Mouse (Mus musculus) embryonic facial prominence, embryonic 15.5 days (tissue): ENCODE measurements around the gene Tex2. TPM values are rescaled to one million over a fixed set of nuclear protein-coding genes. Genes with fewer than 3 reads are reported as not detected.
"Not testable (repeated sequence)": the region's sequence is repeated elsewhere in the genome, so short reads cannot be mapped to it uniquely, and the experiment has no call there.

Experiments used
- ATAC-seq: fragments of 200-750 bp; cut with Nextera tagmentation; 2 replicates; pipeline ENCODE4 v1.8.0; 2017; ENCODE audit warnings: low read depth, moderate TSS enrichment; ENCODE audit not compliant: insufficient number of reproducible peaks, low FRiP score, low TSS enrichment
- H3K27ac ChIP-seq: fragments of 300-500 bp; sonication (generic); replicated peaks from 2 replicates; pipeline ENCODE4 v1.5.1; 2015; ENCODE audit warnings: mild to moderate bottlenecking, inconsistent platforms
- H3K27me3 ChIP-seq: fragments of 300-500 bp; sonication (generic); 2 replicates; pipeline ENCODE4 v1.6.1; 2015; ENCODE audit warnings: inconsistent platforms
- H3K36me3 ChIP-seq: fragments of 300-500 bp; sonication (generic); 2 replicates; pipeline ENCODE4 v1.6.1; 2015; ENCODE audit warnings: mild to moderate bottlenecking, inconsistent platforms
- H3K4me1 ChIP-seq: fragments of 300-500 bp; sonication (generic); 2 replicates; pipeline ENCODE4 v1.6.1; 2015; ENCODE audit warnings: inconsistent platforms
- H3K4me2 ChIP-seq: fragments of 300-500 bp; sonication (generic); replicated peaks from 2 replicates; pipeline ENCODE4 v1.6.1; 2015; ENCODE audit warnings: mild to moderate bottlenecking, inconsistent platforms
- H3K4me3 ChIP-seq: fragments of 300-500 bp; sonication (generic); replicated peaks from 2 replicates; pipeline ENCODE4 v1.5.1; 2015; ENCODE audit warnings: mild to moderate bottlenecking, inconsistent platforms
- H3K9ac ChIP-seq: fragments of 300-500 bp; sonication (generic); 2 replicates; pipeline ENCODE4 v1.6.1; 2015; ENCODE audit warnings: inconsistent platforms
- H3K9me3 ChIP-seq: fragments of 300-500 bp; sonication (generic); replicated peaks from 2 replicates; pipeline ENCODE4 v1.6.1; 2016; ENCODE audit warnings: inconsistent platforms
- WGBS: fragments of 180-500 bp; shearing (Covaris S2); methylation state at CpG from one replicate; pipeline ENCODE4 v1.1.7; 2015; 5-methylcytosine and 5-hydroxymethylcytosine counted together
- polyA plus RNA-seq: library from polyadenylated mRNA; unstranded; fragments of >200 nt; fragmentation: Nextera tagmentation; extraction: Ambion mirVana; gene quantifications from 2 replicates; pipeline ENCODE4 v1.2.1, GENCODE M21; 2015

Tex2 gene
- polyA plus RNA-seq, 1 experiment from 2014 or later, result 11.9 TPM

DNA sequence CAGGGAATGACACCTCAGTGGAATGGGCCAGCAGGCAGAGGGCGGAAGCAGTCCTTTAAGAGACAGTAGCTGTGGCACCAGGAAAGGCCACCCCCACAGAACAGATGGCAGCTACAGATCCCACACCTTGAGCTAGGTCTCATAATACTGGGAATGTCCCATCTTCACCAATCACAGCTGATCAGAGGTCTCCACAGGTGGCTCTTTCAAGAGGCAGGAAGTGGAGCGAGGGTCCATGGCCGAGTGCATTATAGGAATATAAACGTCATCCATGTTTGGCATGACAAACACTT is 109.9 kb downstream of the Tex2 start:
- Histone ChIP-seq H3K27me3 (no peaks in the 10 kb centered on the region), H3K4me1 (0 out of 2 replicates have a peak, but pooled peaks cover 3% of the 10 kb centered on the region), H3K4me2 (no peak overlapping the region), H3K27ac (0 out of 2 replicates have a peak overlapping the region, but pooled peaks have one; percentile 23), H3K4me3 (no peak overlapping the region), H3K36me3 (peaks cover 14% of the 10 kb centered on the region; the same call in 1 of the 2 replicates), H3K9me3 (no peaks in the 10 kb centered on the region), H3K9ac (no peak overlapping the region)
- WGBS, result 75% methylated on average over 4 of the region's 4 CpGs
- no peak for ATAC-seq

DNA sequence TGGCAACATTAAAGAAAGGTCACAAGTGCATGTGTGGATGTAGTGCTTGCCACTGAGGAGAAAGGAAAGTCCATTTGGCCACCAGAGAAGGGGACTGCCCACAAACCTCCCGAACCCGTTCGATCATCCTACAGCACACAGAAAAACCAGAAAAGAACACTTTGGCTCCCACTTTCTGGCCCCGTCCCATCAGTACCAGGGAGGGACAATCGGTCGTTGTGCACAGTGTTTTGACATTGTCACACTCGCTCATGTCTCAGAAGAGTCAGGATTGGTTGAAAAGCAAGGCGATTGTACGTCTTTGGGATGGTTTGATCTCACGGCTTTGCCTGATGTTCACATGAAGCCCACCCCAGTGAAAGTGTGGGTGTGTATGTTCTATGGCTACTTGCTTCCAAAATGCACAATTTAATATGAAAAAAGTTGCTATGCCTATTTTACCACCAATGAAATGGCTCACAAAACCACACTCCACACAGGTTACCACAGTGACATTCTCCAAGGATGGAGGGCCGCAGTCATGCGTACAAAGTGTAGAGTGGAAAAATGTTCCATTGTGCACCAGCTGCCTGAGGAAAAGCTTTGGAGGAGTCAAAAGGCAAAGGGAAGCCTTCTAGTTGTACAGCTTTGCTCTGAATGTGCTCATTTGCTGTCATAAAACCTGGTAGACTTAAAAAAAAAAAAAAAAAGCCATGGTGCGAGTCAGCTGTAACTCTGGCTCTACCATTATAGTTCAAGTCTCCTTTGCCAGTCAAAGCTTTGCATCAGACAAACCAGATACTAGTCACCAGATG is 110.4 kb downstream of the Tex2 start:
- Histone ChIP-seq H3K36me3 (peaks cover 8% of the 10 kb centered on the region; the same call in 1 of the 2 replicates), H3K9ac (no peak overlapping the region), H3K9me3 (no peaks in the 10 kb centered on the region), H3K27me3 (no peaks in the 10 kb centered on the region), H3K27ac (peak overlapping the region; percentile 68), H3K4me2 (no peak overlapping the region), H3K4me1 (0 out of 2 replicates have a peak, but pooled peaks cover 3% of the 10 kb centered on the region), H3K4me3 (no peak overlapping the region)
- WGBS, result 54% methylated on average over 13 of the region's 13 CpGs
- no peak for ATAC-seq

DNA sequence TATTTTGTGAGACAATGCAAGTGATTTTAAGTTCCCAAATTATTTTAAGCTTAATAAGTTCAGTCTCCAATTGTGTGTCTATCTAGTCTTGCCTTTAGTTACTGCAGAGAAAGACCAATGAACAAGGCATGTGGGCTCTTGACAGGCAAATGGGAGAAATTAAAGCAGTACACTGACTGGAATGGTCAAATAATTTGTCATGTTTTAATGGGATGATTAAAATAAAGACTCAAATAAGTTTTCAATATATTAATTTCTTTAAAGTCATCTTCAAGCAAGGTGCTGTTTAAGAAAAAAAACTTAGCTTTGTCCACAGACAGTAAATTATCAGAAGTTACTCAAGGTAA is 111.1 kb downstream of the Tex2 start:
- H3K27me3 ChIP-seq, result no peaks in the 10 kb centered on the region
- H3K9ac ChIP-seq, result no peak overlapping the region
- no peak for ATAC-seq
- peak overlapping the region; percentile 54; the same call in 1 of the 2 replicates for H3K4me2 ChIP-seq
- no peaks in the 10 kb centered on the region for H3K9me3 ChIP-seq
- H3K4me3 ChIP-seq, result peak overlapping the region; percentile 86; the same call in 1 of the 2 replicates
- H3K4me1 ChIP-seq, result 0 out of 2 replicates have a peak, but pooled peaks cover 3% of the 10 kb centered on the region
- H3K36me3 ChIP-seq, result peaks cover 7% of the 10 kb centered on the region; the same call in 1 of the 2 replicates
- H3K27ac ChIP-seq, result peak overlapping the region; percentile 99

DNA sequence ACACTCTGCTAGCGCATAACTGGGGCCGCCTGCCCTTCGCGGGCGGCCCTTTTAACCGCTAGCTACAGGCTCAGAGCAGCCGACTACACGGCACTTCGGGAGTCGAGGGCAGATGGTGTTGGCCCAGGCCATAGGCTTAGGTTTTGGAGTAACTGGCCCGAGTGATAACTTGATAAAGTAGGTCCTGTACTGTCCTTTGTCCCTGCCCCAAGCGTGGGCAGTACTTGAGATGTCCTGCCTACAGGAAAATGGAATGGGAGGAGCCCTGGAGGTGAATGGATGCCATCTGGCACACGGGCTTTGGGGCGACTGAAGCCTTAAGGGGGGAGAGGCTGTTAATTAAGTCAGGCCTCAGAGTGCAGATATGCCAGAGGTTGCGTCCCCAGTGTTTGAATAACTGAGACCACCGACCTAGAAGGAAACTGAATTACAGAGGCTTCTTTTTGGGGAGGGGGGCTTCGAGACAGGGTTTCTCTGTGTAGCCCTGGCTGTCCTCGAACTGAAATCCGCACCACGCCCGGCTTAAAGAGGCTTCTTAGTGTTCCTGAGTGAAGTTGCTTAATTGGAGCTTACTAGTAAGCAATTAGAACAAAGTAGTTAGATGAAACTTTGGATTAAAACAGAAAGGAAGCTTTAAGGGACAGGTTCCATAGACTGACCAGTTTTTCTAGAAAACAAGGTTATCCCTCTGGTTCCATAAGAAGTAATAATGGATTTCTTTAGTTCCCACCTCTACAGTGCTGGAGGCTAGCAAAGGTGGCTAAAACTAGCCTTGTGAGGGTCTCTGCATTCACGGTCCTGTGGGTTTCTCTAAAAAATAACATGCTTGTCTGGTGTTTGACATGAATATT is 111.7 kb downstream of the Tex2 start:
- H3K4me3 ChIP-seq, result peak overlapping the region; percentile 86
- under 1% methylated on average over 22 of the region's 22 CpGs for WGBS
- H3K9ac ChIP-seq, result peak overlapping the region; percentile 96
- no peaks in the 10 kb centered on the region for H3K9me3 ChIP-seq
- peak; percentile 74 for ATAC-seq
- 0 out of 2 replicates have a peak, but pooled peaks cover 3% of the 10 kb centered on the region for H3K4me1 ChIP-seq
- peak overlapping the region; percentile 99 for H3K27ac ChIP-seq
- no peaks in the 10 kb centered on the region for H3K27me3 ChIP-seq
- peaks cover 6% of the 10 kb centered on the region; the same call in 1 of the 2 replicates for H3K36me3 ChIP-seq
- H3K4me2 ChIP-seq, result peak overlapping the region; percentile 54

DNA sequence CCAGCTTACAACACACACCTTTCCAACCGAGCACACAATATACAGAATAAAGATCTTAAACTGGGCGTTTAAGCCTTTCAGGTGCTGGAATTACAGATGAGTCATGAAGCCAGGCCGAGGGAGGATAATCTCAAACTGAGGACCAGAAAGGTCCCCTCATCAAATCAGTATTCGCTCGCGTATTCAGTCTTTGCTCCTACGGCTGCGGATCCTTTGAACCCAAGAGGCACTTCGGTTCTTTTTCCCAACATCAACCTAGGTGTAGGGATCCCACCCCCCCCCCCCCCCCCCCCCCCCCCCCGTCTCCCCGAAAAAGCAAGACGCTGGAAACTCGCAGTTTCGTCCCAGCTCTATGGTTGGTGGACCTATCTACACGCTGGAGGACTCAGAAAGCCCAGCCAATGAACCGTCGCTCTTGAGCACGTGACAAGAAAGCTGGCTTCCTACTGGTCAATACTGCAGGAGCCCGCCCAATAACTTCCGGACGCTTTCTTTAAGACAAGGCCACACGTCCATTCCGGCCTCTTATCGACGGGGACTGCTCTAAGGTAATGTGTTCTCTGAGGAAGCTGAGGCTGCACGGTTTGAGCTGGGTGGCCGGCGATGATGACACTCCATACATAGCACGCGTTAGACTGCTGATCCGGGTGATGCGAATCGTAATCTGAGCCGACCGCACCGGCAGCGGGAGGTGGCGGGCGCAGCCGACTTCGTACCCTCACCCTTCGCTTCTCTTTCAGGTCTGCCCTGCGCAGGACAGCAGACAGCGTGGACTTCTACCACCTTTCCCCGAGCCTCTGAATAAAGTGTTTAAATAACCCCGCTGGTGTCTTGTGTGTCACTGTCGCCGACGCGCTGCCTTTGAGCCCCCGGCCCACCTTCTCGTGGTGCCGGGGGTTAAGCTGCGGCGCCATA is 112.6 kb downstream of the Tex2 start:
- H3K27ac ChIP-seq, result peak overlapping the region; percentile 99
- peak overlapping the region; percentile 54 for H3K4me2 ChIP-seq
- H3K36me3 ChIP-seq, result no peaks in the 10 kb centered on the region
- 0 out of 2 replicates have a peak, but pooled peaks cover 3% of the 10 kb centered on the region for H3K4me1 ChIP-seq
- H3K9ac ChIP-seq, result peak overlapping the region; percentile 96
- H3K27me3 ChIP-seq, result no peaks in the 10 kb centered on the region
- WGBS, result under 1% methylated on average over 51 of the region's 55 CpGs
- H3K4me3 ChIP-seq, result peak overlapping the region; percentile 86
- H3K9me3 ChIP-seq, result no peaks in the 10 kb centered on the region
- peak; percentile 97 for ATAC-seq

DNA sequence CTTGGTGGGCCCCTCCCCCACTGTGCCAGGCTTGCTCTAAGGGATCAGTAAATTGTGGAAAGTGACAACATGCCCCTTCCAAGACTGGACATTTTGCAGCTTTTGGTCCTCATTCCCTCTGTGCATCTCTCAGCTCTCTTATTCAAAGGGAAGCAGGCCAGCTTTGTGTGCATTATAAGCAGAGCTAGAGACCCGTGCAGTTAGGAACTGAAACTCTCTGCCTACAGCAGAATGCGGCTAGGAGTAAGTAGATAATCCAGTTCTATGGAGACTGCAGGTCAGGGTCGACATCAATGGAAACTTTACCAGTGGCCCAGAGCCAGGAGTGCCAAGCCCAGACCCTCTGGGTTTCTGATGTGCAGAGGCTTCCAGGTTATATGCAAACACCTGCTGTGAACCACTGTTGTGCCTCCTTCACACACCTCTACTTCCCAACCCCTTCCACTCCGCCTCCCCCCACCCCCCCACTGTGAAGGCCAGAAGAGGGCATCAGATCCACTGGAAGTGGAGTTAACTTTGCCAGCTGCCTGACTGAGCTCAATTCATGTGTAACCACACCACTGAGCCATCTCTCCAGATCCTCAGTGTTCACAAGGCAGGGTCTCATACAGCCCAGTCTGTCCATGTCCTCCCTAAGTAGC is 114.4 kb downstream of the Tex2 start:
- H3K4me1 ChIP-seq, result 0 out of 2 replicates have a peak, but pooled peaks cover 3% of the 10 kb centered on the region
- H3K9ac ChIP-seq, result no peak overlapping the region
- H3K4me3 ChIP-seq, result no peak overlapping the region
- no peak overlapping the region for H3K4me2 ChIP-seq
- no peaks in the 10 kb centered on the region for H3K9me3 ChIP-seq
- no peak for ATAC-seq
- no peaks in the 10 kb centered on the region for H3K36me3 ChIP-seq
- no peak overlapping the region for H3K27ac ChIP-seq
- H3K27me3 ChIP-seq, result no peaks in the 10 kb centered on the region
- WGBS, result 35% methylated on average over 4 of the region's 4 CpGs

DNA sequence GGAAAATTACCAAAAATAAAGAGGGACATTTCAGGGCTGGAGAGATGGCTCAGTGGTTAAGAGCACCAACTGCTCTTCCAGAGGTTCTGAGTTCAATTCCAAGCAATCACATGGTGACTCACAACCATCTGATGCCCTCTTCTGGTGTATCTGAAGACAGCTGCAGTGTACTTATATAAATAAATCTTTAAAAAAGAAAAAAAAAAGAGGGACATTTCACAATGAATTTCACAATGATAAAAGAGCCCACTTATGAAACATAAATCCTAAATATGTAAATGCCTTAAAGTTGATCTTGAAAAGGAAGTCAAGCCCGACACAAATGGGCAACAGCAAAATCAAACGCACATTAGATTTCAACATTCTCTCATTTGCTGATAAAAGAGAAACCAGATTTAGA is 115.3 kb downstream of the Tex2 start:
- 75% methylated on average over 2 of the region's 2 CpGs for WGBS
- Histone ChIP-seq H3K4me2 (no peak overlapping the region), H3K9ac (no peak overlapping the region), H3K4me1 (0 out of 2 replicates have a peak, but pooled peaks cover 3% of the 10 kb centered on the region), H3K27ac (no peak overlapping the region), H3K36me3 (no peaks in the 10 kb centered on the region), H3K9me3 (no peaks in the 10 kb centered on the region), H3K4me3 (no peak overlapping the region), H3K27me3 (no peaks in the 10 kb centered on the region)
- ATAC-seq, result no peak

DNA sequence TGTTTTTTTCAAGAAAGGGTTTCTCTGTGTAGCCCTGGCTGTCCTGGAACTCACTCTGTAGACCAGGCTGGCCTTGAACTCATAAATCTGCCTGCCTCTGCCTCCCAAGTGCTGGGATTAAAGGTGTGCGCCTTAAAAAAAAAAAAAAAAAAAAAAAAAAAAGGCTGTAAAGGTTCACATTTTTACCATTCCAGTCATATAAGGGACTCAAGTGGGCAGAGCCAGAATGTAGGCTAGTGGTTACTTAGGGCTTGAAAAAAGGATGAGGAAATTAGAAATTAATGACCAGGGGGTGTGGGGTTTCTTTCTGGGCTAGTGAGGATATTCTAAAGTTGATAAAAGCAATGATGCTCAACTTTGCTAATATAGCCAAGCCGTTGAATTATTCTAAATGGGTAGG is 116.2 kb downstream of the Tex2 start:
- WGBS, result 100% methylated on average over 2 of the region's 2 CpGs
- not testable (repeated sequence) for ATAC-seq, H3K9me3 ChIP-seq, H3K9ac ChIP-seq, H3K4me2 ChIP-seq, H3K4me1 ChIP-seq, H3K27me3 ChIP-seq, H3K4me3 ChIP-seq, H3K36me3 ChIP-seq, H3K27ac ChIP-seq

DNA sequence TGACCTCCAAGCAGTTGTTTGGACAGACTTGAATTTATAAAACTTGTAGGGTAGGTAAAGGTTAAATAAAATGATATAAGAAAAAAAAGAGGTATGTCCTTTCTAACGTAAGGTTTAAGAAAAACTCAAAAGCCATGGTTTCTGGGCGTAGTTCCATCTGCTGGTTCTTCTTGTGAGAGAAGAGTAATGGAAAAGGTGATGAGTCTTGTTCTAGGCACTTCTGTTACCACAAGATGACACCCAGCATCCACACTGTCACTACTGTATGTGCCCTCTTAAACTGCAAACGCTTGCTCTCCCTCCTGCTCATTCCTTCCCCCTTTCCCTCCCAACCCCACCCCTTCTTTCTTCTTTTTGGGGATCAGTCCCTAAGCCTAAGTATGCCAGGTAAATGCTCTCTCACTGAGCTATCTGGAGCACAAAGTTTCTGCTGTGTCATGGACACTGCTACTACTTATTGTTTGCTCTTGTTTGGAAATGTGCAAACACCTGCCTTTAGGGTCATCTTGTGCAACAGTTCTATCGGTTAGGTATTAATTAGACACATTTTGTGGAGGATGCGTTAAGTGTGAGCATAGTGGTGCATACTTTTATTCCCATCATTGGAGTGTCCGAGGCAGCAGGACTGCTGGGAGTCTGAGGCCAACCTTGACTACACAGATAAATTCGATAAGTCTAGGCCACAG is 120.1 kb downstream of the Tex2 start:
- Histone ChIP-seq H3K36me3 (no peaks in the 10 kb centered on the region), H3K4me1 (peaks cover 2% of the 10 kb centered on the region), H3K9me3 (no peaks in the 10 kb centered on the region), H3K4me3 (no peak overlapping the region), H3K27ac (no peak overlapping the region), H3K27me3 (no peaks in the 10 kb centered on the region), H3K9ac (no peak overlapping the region), H3K4me2 (no peak overlapping the region)
- no peak for ATAC-seq
- 65% methylated on average over 7 of the region's 7 CpGs for whole genome bisulfite sequencing

DNA sequence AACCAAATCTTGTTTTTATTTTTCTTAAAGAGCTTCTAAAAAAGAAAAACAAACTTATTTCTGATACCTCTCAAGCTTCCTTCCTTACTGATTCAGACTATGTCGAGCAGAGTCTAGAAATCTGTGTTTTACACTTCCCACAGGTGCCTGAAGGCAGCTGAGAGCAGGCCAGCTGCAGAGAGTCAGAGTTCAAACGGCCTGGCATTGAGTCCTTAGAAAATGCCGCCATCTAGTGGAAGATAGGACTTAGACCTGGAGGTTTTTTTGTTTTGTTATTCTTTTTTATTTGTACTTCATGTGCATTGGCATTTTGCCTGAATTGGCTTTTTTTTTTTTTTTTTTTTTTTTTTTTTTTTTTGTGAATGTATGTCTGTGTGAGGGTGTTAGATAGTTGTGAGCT is 121.8 kb downstream of the Tex2 start:
- peaks cover 8% of the 10 kb centered on the region for H3K4me1 ChIP-seq
- H3K9ac ChIP-seq, result no peak overlapping the region
- no peak for ATAC-seq
- H3K27me3 ChIP-seq, result no peaks in the 10 kb centered on the region
- WGBS, result 0% methylated on average over 3 of the region's 3 CpGs
- no peaks in the 10 kb centered on the region for H3K36me3 ChIP-seq
- no peak overlapping the region for H3K27ac ChIP-seq
- H3K4me3 ChIP-seq, result no peak overlapping the region
- no peaks in the 10 kb centered on the region for H3K9me3 ChIP-seq
- no peak overlapping the region for H3K4me2 ChIP-seq
